Mouse (Mus musculus): Measurements from ENCODE around the gene Zdhhc11.
"Not testable (repeated sequence)": the region's sequence is repeated elsewhere in the genome, so short reads cannot be mapped to it uniquely, and the experiment has no call there.

Gene Zdhhc11

DNA sequence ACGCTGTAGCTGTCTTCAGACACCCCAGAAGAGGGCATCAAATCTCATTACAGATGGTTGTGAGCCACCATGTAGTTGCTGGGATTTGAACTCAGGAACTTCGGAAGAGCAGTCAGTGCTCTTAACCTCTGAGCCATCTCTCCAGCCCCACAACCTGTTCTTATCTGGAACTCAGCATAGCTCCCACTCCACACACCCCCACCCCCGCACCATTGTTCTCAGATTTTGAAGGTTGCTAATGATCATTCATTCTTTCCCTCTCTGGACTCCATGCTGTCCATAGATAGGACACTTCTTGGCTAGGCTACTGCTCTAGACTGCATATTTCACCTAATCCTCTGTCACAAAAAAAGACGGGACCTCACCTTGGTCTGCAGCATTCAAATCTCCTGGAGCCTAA lies 43.2 kb downstream of the Zdhhc11 start:
- DNase-seq (ENCODE audit: low spot score), result not testable (repeated sequence)

DNA sequence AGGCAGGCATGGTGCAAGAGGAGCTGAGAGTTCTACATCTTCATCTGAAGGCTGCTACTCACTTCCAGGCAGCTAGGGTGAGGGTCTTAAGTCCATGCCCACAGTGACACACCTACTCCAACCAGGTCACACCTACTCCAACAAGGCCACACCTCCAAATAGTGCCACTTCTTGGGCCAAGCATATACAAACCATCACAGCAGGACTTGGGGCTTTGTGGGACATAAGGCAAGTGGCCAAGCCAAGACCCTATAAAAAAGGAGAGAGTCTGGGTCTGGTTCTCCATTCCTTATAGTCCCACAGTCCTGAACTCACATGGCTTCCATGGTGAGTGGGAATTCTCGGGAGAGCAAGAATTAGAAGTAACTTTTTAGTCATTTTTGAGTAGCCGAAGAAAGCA lies 44.6 kb downstream of the Zdhhc11 start:
- DNase-seq (ENCODE audit: low spot score), result not testable (repeated sequence)

DNA sequence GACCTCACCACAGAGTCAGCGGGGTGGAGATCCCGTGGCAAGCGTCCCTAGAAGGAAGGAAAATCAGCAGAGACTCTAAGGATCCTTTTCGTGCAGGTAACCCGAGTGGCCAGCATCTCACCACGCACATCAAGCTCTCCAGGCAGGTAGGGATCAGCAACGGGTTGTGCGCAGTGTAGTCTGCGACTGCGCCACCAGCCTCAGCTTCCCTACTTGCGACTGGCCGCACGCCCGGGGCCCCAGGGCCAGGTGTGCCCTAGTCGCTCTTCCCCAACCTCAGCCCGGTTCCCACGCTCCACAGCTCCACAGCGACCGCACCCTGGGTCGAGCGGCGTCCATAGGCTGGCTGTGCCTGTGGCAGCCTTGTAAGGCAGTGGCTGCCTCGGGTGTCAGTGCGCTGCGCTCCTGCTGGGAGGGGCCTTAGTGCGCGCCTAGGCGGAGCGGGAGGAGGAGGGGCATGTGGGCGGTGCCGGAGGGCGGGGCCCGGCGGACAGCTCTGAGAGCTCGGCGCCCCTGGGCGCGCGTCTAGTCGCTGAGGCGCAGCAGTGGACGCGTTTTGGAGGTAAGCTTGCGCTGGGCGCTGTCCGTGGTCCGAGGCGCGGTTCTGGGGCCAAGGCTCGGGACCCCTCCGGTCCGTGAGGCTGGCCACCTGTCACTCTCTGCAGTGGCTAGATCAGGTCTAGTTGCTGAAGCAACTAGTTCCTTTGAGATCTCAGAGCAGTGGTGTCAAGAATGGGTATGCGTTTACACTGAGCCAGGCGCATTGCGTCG lies 45.5 kb downstream of the Zdhhc11 start, which contains the start of gene Tppp:
Gene Tppp (plus strand): TSS at position 460 of the 771 bp plus-strand sequence.
- peak; percentile 92 for DNase-seq (ENCODE audit: low spot score)

DNA sequence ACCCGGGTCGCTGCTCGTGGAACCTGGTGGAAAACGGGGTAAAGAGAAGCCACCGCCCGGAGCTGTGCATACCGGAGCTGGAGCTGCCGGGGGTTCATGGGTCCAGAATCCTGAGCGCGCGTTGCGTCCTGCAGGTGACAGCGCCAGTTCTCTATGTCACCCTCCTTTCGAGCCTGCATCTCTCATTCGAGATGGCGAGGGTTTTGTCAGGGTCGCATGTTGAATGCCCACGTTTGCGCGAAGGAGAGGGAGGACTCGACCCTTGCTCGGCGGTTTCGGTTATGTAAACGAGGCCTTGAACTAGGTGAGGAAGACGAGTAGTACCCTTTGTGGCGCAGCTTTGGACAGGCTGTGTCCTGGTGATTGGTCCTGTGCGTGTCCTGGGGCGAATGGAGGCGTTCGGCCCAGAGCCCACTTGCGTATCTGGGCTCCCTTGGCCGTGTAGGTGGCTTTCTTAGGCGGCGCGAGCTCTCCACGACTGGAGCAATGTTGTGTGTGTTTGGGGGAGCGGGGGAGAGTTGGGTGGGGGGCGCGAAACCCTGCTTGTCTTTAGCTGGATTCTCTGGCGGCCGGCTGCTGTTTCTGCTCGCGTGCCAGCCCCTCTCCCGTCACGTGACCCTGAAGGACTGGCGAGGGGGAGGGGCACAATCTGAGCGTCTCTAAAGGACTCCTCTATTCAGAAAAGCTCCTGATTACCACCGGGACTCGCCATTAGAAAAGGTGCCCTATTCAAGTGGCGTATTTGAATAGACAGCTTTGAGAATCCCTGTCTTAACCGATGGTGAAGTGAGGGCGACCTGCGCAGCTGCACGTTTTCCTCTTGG lies 46.4 kb downstream of the Zdhhc11 start:
- DNase-seq (ENCODE audit: low spot score), result peak; percentile 76

DNA sequence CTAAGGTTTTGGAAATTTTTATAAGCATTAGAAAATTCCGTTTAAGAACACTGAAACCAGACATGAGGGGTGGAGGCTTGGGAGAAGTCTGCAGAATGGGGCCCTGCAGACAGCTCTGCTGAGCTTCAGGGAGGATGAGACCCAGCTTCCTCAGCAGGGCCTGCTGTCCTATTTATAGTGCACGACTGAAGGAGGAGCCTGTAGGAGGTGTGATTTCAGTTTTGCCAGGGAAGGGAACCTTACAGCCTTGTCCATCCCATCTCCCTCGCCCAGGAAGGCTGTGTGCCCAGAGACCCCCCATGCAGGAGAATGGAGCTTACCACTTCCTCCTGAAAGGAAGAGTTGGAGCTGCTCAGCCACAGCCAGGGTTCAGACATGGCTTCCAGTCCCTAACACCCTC lies 47.0 kb downstream of the Zdhhc11 start:
- no peak for DNase-seq (ENCODE audit: low spot score)

DNA sequence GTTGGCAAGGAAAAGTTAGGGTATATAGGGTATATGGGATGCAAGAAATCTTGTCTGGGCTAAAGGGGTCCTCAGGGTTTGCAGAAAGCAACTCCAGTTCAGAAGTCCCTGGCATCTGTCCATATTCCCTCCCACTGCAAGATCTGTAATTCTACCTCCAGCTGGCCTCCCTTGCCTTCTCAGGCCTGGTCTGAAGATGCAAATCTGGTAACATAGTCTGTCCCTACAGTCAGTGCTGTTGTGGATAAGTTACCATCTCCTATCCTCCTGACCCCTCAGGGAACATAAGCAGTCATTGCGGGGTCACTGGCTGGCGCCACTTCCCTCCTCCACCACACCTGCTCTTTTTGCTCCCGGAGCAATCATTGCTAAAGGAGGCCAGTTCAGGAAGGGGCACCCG lies 52.3 kb downstream of the Zdhhc11 start:
- no peak for DNase-seq (ENCODE audit: low spot score)

DNA sequence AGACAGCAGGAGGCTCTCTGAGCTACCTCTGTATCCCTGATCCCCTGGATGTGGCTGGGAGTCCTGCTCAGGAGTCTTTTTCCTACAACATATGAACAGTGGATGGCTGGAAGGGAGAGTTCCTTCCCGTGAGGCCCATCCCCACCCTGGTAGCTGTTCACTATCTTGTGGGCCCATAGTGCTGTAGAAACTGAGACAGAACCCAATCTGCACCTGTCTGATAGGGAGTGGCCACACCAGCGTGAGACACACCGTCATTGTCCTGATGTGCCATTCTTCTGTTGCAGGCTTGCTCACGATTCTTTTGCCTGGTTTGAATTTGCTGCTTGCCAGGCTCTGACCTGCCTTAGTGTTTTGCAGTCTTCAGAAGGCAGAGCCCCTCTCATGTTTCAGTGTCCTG lies 53.8 kb downstream of the Zdhhc11 start:
- DNase-seq (ENCODE audit: low spot score), result no peak

DNA sequence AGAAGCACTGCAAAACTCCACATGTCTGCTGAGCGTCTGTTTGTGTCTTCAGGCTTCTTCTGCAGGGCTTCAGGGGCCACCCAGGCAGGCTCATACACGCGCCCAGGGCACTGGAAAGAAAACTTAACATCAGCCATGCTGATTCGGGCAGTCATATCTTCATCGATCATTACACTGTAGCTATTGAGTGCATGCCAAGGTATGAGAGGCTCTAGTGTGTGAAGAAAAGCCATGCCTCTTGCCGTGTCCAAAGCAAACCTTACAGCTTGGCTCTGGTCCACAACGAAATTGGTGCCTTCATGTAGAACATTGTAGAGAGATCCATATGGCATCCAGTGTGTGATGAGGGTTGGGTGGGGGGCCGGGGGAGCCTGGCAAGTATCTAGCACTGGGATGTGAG lies 55.4 kb downstream of the Zdhhc11 start:
- DNase-seq (ENCODE audit: low spot score), result not testable (repeated sequence)

DNA sequence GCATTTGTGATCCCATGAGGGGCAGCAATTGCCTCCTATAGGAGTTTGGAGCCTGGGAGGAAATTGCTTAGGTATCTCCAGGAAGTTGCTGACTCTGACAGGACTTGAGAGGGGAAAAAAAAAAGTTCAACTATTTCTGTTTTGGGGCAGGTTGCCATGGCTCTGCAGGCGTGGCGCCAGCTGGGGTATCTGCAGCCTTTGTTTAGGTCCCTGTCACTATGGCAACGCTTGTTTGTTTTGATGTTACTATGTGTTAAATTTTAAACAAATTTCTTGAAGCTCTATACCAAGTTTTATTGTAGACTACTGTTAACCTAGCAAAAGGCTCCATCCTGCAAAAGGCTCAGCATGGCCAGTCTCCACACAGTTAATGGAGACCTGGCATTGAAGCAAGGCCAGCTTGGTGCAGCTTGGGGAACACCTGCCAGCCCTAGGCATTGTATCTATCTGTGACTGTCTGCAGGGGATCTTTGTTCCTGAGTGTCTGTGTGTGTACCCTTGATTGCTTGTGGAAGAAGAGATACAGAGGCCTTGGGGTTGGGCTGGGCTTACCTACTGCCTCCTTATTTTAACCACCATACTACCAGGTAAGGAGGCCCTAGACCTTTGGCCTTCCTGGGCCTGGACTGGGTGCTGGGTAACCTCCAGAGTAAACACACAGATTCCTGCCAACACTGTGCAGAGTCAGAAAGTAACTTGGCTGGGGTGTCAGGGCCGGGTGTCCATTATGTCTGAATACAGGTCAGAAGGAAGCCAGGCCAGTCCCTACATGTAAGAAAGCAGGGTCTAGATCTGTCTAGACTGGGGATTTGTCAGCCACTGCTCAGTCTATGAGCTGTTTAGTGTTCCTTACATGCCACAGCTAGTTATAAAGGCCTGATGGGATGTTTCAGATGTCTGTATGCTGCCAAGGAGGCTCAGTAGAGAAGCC lies 61.8 kb downstream of the Zdhhc11 start:
- peak; percentile 54 for DNase-seq (ENCODE audit: low spot score)

DNA sequence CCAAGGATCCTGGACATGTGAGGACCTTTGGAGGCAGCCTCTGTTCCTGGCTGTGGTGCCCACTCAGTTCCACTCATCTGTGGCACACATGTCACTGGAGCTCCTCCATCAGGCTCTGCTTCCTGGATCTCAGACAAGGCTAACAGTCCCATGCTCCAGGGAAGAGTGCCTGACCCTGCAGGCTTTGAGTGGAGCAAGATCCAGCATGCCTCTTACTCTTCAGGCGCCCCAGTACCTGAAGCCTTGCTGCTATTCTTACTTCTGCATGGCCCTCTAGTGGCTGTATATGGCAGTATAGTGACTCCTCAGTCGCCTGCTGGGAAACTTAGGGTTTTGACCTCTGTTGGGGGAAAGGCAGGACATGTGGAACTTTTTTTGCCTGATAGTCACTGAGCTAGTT lies 62.6 kb downstream of the Zdhhc11 start:
- peak; percentile 47 for DNase-seq (ENCODE audit: low spot score)

DNA sequence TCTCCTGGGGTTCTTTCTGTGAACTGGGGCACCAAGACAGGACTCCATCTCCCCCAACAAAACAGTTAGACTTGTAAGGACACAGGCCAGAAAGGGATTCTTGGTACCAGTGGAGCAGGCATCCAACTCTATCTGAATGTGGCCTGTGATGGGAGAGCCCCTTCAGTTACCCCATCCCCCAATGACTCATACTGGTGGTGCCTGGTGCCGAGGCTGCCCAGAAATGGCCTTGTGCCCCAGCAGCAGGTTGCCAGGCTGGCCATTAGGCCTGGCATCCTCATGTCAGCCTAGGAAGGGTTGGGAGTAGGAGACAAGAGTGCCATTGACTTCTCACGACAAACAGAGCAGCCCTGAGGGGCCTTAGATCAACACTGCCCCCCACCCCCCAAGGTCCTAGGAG lies 64.5 kb downstream of the Zdhhc11 start:
- DNase-seq (ENCODE audit: low spot score), result no peak

DNA sequence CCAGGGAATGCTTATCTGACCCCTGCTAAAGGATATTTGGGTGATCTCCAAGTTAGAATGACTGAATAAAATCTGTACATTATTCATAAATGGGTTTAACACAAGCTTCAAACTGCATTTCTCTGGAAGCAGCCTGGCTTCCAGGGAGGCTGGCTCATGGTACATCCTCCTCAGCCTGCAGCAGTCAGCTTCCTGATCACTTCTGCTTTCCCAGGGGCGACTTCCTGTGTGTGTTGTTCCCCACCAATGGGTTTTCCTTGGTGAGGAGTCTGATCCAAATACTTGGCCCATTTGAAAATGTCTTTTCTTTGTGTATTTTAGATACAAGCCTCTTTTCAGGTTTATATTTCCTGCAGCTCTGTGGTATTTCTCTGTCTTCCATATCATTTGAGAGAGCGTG lies 65.4 kb downstream of the Zdhhc11 start:
- DNase-seq (ENCODE audit: low spot score), result no peak

DNA sequence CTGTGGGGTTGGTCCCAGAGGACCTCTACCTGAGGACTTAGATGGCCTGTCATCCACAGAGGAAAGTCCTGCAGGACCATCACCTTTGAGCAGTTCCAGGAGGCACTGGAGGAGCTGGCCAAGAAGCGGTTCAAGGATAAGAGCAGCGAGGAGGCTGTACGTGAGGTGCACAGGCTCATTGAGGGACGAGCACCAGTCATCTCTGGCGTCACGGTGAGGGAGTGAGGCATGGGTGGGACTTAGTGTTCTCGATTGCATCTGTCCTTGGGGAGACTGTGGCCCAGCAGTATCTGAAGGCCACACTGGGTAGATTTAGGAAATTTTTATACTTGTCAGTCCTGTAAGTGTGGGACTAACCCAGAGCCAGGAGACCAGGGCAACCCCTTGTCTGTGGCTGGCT lies 67.0 kb downstream of the Zdhhc11 start:
- DNase-seq (ENCODE audit: low spot score), result no peak

DNA sequence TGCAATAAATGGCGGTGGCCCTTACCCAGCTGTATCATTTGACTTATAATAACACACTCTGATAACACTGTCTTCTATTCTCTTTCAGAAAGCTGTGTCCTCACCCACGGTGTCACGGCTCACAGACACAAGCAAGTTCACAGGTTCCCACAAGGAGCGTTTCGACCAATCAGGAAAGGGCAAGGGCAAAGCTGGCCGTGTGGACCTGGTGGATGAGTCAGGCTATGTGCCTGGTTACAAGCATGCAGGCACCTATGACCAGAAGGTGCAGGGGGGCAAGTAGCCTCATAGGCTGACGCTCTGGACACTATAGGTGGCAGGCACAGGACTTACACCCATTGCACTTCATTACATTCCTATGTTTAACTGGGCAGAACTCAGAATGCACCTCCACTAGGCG lies 67.5 kb downstream of the Zdhhc11 start:
- DNase-seq (ENCODE audit: low spot score), result no peak

DNA sequence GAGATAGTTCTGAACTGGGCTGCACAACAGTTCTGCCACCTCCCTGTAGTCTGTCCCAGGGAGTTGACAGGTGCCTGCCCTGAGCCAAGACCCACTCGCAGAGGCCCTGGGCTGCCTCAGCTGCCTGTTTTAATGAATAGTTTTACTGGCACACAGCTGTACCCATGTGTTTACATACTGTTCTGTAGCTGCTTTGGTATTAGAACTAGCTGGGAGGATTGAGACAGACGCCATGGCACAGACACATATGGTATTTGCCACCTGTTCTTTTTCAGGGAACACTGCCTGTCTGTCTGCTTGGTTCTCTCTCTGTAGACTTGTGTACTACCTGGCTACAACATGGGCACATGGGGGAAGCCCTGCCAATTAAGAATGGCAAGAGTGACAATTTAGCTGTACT lies 71.1 kb downstream of the Zdhhc11 start:
- no peak for DNase-seq (ENCODE audit: low spot score)

DNA sequence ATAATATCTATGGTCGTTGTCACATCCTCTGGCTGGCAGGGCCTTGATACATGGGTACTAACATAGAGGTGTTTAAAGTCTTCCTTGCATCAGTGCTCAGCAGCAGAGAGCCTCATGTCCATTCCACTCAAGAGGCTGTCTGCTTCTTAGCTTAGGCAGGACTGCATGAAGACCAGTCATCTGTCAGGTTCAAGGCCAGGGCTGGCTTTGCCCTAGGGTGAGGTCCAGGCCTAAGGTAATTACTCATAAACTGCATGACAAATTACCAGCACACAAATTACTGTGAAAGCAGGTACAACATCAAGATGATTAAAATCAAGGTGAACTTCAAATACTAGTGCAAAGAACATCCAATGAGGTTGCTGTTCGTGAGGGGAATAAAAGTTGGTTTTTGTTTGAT lies 72.1 kb downstream of the Zdhhc11 start:
- no peak for DNase-seq (ENCODE audit: low spot score)

DNA sequence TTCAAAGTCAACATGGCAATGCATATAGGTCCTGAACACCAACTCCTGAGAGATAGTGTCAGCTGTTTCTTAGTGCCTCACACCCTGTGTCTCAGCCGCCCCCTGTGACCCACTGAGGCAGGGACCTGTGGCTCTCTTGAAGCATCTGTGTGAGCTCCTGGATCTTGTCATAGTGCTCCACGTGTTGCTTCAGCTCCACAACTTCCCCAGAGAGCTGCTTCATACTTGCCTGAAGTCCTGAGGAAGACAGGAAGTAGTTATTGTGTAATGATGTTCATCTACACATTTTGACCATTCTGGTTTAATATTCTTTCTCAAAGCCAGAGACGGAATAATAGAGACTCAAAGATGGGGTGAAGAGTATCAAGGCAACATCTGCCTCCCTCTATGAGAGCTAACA lies 76.3 kb downstream of the Zdhhc11 start:
- DNase-seq (ENCODE audit: low spot score), result no peak

Data from testis, postnatal 10 days (tissue).